Mouse (Mus musculus) induced T-regulatory cell, adult 2 months (primary cell): ENCODE data around the gene Bhmt2.

Experiments
- DNase-seq: peaks from one replicate; pipeline ENCODE4 v3.0.0-alpha.2; 2012; ENCODE audit warnings: low read depth

Bhmt2 gene

DNA sequence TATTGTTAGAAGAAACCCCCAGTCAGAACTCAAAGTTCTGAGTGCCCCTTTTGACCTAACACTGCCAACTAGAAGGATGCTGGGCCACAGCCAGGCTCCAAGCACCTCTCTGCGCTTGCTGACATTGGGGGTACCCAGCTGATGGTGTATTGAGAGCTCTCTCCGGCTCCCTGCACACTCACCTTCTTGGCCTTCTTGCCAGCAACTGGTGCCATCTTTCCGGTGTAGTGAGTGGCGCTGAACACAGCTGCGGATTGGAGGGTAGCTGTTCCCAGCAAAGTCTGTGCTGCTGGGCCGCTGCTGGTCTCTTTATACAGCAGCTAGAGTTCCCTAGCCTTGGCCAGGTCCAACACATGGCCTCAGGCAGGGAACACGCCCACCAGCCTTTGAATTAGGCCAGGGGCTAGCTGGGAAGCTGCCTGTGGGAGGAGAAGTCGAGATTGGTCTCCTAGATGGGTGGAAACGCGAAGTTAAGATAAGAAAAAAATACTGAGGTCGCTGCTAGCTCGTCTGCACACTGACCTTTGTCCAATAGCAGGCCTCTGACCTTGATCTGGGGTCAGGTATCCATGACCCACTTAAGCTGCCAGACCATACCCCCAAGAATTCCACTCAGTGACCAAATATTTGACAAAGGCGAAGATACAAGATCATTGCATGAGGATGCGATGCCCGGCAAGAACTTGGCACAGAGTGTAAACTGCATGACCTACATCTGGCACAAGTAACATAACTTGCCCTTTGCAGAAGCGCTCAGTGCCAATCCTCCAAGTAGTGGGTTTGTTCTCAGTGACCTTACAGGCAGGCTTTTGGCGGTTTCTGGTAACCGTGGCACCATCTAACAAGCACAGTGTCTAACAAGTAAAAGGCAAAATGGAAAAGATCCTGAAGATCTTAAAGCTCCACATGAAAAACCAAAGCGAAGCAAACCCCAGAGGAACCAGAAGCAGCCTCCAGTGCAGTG is 36.5 kb downstream of the Bhmt2 start, which contains the start of gene Bhmt:
Bhmt (minus strand) TSS at position 680 of the 964 bp plus-strand sequence.
- DNase-seq: no peak

DNA sequence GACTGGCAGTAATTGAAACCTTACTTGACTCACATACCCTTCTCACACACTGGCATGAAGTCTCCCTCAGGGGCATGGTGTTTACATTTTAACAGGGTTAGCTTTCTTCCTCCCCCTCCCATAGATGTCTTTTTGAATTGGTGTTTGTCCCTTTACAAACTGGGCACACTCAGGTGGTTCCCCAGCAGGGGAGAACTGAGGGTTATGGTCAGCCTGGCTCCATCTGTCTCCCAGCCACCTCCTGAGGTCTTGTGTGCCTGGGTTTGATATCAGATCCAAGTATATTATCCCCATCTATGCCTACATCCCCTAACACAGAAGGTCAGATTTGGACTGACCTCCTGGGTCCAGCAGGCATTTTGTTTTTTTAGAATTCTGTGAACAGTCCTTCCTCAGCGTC is 37.5 kb downstream of the Bhmt2 start:
- no peak for DNase-seq

DNA sequence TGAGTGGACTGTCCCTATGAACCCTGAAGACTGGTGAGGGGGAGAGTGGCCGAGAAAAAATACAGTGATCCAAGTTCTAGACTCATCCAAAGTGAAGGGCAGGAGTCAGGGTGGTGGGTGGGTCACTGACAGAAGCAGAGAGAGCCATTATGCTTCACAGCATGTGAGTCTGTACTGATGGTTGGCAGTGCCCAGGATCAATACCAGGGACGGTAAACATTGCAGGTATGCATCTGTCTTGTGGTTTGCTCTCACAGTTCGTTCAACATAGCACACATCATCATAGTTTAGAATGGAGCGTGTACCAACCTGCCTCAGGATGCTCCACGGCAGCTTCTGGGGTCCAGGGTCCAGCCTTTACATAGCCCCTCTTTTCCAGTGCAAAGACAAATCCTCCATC is 41.2 kb downstream of the Bhmt2 start:
- DNase-seq: no peak

DNA sequence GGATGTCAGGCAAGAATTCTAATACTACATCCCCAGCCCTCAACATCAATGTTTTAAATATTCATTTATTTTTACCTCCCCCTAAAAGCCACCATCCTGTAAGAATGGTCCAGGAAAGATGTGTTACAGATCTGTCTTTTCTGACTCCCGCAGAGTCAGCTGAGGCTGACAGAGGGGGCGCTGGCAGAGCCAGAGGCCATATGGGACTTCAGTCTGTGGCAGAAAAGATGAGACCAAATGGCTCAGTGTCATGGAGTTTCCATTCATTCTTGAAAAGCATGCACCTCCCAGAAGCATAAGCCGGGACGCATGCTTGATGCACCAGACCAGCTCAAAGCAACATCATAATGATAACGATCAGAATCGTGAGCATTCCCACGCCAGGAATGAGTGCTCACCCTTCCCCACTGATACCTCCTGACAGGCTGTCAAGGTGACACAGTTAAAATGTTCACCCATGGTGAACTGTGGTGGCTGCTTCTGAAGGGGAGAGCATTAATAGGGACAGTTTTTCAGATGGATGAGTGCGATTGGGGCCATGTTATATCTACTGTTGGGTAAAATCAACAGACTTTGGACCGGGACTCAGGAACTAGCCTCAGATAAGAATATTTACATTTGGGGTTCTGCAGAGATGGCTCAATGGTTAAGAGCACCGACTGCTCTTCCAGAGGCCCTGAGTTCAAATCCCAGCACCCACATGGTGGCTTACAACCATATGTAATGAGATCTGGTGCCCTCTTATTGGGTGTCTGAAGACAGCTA is 43.0 kb downstream of the Bhmt2 start:
- DNase-seq: no peak

DNA sequence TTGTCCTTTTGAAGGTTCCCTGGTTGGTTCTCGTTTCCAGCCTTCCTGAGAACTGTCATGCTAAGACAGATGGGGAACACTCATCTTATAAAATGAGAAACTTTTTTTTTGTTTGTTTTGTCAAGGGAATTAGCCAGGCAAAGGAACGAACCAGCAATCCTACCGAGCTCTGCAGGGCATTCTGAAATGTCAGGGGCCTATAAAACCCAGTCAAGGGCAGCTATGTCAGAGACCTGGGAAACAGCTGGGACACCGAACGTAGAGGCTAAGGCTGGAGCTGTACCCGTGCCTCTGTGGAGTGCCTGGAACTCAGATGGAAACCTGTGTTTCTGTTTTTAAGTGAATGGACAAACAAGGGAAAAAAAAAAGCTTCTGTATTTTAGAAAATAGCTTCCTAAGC is 45.2 kb downstream of the Bhmt2 start:
- DNase-seq: no peak

DNA sequence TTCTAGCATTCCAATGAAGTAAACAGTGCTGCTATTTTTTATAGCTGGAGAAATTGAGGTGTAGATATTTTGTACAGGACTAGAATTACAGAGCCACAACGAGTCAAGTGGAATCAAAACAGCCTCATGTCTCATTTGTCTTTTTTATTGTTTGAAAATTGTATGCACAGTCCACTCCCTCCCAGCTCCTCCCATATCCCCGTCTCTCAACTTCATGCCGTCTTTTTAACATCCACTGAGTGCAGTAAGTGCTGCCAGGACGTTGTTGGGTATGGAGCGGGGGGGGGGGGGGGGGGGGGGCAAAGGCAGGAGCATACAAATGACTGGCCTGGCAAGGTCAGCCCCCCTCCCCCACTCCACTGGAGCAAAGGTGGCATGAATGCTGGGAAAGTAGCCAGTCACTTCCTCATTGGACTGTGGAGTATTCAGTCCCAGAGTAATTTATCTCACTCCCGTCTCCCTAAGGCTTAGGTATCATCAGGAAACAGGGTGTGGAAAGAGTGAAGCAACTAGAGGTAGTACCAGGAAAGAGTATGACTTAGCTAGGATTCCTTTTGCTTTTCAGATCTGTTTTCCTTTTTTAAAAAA is 59.6 kb downstream of the Bhmt2 start:
- DNase-seq: no peak

DNA sequence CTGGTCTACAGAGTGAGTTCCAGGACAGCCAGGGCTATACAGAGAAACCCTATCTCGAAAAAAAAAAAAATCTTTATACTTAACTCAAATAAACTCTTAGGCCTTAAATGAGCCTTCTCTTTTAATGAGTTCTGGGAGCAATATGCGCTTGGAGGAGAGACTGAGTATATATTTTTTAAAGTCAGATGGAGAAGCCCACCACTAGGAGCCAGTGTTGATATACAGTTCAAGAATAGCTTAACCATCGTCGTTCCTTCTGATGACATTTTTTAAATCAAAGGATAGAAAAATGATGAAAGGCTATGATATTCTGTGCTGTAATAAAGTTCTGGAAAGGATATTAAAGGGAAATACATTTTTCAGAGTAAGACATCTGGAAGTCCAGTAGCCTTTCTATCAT is 60.3 kb downstream of the Bhmt2 start:
- no peak for DNase-seq

DNA sequence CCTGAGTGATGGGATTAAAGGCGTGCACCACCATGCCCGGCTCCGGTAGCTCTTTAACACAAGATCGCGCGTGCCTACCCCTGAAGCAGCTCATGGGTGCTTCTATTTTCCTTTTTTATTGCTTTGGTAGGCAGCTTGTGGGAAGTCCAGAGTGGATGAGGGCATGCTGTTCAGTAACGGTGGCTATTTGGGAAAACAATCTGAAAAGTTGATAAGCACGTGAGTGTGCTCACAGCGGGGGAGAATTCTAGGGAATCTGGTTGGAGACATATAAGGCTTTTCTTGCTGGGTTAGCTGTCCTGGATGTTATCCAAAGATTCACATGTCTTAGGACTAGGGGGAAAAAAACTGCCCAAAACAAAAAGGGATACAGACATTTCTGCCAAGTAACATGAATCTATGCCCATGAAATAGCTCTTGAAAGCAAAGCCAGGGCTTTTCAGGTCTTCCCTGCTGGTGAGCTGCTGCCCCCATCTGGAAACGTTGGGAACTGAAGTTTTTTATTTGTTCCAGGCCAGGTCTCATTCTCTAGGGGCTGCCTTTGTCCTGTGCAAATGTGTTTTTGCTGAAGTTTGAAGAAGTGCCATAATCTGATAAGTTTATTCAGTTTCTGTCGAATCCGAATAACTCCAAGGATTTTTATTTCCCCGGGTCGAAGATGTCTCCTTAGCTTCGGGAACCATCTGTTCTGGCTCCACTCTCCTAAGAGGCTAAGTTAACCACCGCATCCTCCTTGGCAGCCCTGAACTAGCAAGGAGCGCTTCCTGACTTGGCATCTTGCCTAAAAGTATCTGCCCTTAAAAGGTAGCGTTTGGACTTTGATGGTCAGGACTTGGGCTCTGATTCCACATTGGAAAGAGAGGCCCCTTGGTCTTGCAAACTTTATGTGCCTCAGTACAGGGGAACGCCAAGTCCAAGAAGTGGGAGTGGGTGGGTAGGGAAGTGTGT is 61.2 kb downstream of the Bhmt2 start:
- DNase-seq: peak; percentile 75

DNA sequence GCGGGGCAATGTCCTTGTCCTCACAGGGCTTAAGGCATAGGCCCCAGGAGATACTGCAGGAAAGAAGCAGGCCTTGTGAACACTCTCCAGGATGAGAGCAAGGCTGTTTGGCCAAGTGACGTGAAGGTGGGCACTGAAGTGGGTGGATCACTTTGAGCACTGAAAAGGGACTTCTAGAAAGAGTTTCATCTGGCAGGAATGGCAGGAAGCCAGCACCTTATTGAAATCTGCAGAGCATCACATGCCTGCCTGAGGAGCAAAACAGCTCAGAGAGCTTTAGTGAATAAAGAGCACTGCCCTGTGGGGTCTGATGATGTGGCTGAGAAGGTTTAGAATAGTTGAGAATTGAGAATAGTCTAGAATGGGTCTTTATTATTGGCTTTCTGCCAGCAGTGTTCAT is 65.6 kb downstream of the Bhmt2 start:
- DNase-seq: no peak

DNA sequence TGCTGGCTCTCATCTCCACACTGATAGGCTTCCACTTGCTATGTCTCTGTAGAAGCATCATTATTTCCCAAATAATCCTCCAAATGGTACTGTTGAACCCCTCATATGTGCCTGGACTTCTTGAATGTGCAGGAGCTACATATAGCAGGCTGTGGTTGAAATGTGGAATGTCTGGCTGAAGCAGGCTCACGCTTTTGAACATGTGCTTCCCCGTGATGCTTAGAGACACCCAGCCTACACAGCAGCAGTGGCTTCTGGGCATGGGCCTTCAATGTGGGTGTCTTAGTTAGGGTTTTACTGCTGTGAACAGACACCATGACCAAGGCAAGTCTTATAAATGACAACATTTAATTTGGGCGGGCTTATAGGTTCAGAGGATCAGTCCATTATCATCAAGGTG is 66.4 kb downstream of the Bhmt2 start:
- no peak for DNase-seq

DNA sequence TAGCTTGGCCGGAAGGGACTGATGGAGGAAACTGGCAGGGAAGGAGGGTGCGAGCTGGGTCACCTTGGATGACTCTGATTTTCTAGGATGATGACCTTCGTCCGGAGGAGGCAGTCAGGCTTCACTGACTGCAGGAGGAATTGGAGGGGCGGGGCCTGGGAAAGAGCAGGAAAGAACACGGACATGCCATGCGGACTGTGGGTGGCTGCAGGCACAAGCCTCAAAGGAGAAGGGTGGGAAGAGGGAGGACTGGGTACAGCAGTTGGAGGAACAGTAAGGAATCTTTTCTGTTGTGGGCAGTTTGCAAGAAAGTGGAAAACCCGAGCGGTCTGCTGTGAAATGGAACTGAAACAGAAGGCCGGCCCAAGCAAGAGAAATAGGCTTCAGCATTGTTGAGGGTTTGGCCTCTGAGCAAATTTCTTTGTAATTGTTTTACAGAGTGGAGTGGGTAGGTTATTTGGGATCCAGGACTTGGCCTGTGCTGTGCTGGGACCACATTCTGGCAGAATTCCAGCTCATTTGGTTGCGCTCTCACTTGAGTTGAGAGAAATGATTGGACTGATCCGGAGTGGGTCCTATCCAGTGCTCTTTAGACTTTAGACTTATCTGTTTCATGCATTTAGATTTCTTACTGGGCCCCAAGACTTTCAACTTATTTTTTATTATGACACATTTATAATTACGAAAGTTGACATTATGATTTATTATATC is 67.1 kb downstream of the Bhmt2 start:
- DNase-seq: no peak
